Mouse (Mus musculus) limb, embryonic 14.5 days (tissue): ENCODE measurements around the gene Mrpl40. TPM values are rescaled to one million over a fixed set of nuclear protein-coding genes. Genes with fewer than 3 reads are reported as not detected.

Source experiments
- ATAC-seq: fragments of 200-750 bp; cut with Nextera tagmentation; 2 replicates; pipeline ENCODE4 v1.8.0; 2017; ENCODE audit warnings: low read depth, moderate number of reproducible peaks, moderate TSS enrichment; ENCODE audit not compliant: low FRiP score
- DNase-seq: peaks from one replicate; pipeline ENCODE4 v3.0.0-alpha.2; 2015; ENCODE audit warnings: low spot score
- H3K27ac ChIP-seq: fragments of 300-500 bp; sonication (generic); replicated peaks from 2 replicates; pipeline ENCODE4 v1.5.1; 2014; ENCODE audit warnings: low read depth, mild to moderate bottlenecking, low read length, moderate library complexity, mixed read lengths
- H3K27me3 ChIP-seq: fragments of 300-500 bp; sonication (generic); 2 replicates; pipeline ENCODE4 v1.6.1; 2014; ENCODE audit warnings: low read length, mixed read lengths; ENCODE audit not compliant: control insufficient read depth, insufficient read depth
- H3K36me3 ChIP-seq: fragments of 300-500 bp; sonication (generic); 2 replicates; pipeline ENCODE4 v1.6.1; 2014; ENCODE audit warnings: mild to moderate bottlenecking, low read length, moderate library complexity, mixed read lengths; ENCODE audit not compliant: control insufficient read depth, insufficient read depth
- H3K4me1 ChIP-seq: fragments of 300-500 bp; sonication (generic); 2 replicates; pipeline ENCODE4 v1.6.1; 2014; ENCODE audit warnings: antibody characterized with exemption, low read length, mixed read lengths; ENCODE audit not compliant: control insufficient read depth, insufficient read depth
- H3K4me2 ChIP-seq: fragments of 300-500 bp; sonication (generic); replicated peaks from 2 replicates; pipeline ENCODE4 v1.6.1; 2014; ENCODE audit warnings: low read depth, mild to moderate bottlenecking, low read length, moderate library complexity; ENCODE audit not compliant: severe bottlenecking
- H3K4me3 ChIP-seq: fragments of 300-500 bp; sonication (generic); replicated peaks from 2 replicates; pipeline ENCODE4 v1.5.1; 2014; ENCODE audit warnings: low read length
- H3K9ac ChIP-seq: fragments of 300-500 bp; sonication (generic); 2 replicates; pipeline ENCODE4 v1.6.1; 2014; ENCODE audit warnings: mild to moderate bottlenecking, low read depth, low read length, moderate library complexity; ENCODE audit not compliant: severe bottlenecking
- H3K9me3 ChIP-seq: fragments of 300-500 bp; sonication (generic); 2 replicates; pipeline ENCODE4 v1.6.1; 2016; ENCODE audit warnings: low read length; ENCODE audit not compliant: control insufficient read depth
- POLR2A ChIP-seq: fragments of 200-500 bp; IDR thresholded peaks from 2 replicates; pipeline ENCODE4 v1.8.0; 2012; ENCODE audit warnings: inconsistent platforms, mild to moderate bottlenecking, moderate library complexity, borderline replicate concordance; ENCODE audit not compliant: insufficient read depth, insufficient read length; ENCODE audit errors: extremely low read depth
- WGBS: fragments of 180-500 bp; shearing (Covaris S2); extraction: QIAGEN DNeasy Blood & Tissue Kit; methylation state at CpG from one replicate; pipeline ENCODE4 v1.1.7; 2014; 5-methylcytosine and 5-hydroxymethylcytosine counted together
- polyA plus RNA-seq, 2 experiments: library from polyadenylated mRNA; depleted of rRNA in 1 of 2; stranded (reverse) in 1 of 2; unstranded in 1 of 2; fragments of >200 nt; fragmentation: Nextera tagmentation in 1 of 2; extraction: Ambion mirVana in 1 of 2; gene quantifications; 2 replicates each; pipeline versions ENCODE4 v1.2.1 to v1.2.3; 2012 to 2014

Gene Mrpl40
- polyA plus RNA-seq (2012; rRNA removed) (20.9 and 30.4 TPM in 2 replicates), polyA plus RNA-seq (2014; fragmentation: Nextera tagmentation; extraction: Ambion mirVana) (65.6 and 66.1 TPM in 2 replicates)

GRCm38 (mm10) chr16:18876442-18877308, at the start of gene Mrpl40, which contains the start of gene Hira:
TSS of gene Mrpl40 (minus strand) at chr16:18876862.
TSS of gene Hira (plus strand) at chr16:18877037.
- peak; percentile 94 for ATAC-seq

DNA sequence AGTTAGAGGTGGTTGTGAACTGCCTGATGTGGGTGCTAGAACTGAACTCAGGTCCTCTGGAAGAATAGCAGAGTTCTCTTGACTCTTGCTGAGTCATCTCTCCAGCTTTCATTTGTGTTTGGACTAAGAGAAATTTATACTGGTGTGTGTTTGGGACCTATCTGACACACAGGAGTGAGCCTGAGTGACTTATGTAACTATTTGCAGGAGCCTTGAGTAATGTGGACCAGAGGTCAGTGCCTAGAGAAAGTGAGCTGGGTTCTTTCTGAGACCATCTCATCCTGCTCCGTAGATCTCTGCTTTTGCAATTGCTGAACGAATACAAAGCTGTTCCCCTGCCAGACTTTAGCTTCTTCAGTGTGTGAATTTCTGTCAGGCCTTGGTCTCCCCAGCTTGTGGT, 45.1 kb upstream of the Mrpl40 start:
- H3K4me2 ChIP-seq = no peak overlapping the region
- WGBS = 92% methylated on average over 2 of the region's 2 CpGs
- no peak for TF ChIP-seq POLR2A
- no peaks in the 10 kb centered on the region for H3K27me3 ChIP-seq
- peaks cover 87% of the 10 kb centered on the region for H3K36me3 ChIP-seq
- DNase-seq (no peak), ATAC-seq (no peak)
- H3K9ac ChIP-seq = no peak overlapping the region
- no peak overlapping the region for H3K27ac ChIP-seq
- H3K4me1 ChIP-seq = no peaks in the 10 kb centered on the region
- H3K9me3 ChIP-seq = no peaks in the 10 kb centered on the region
- no peak overlapping the region for H3K4me3 ChIP-seq

More at GRCm38 (mm10) chr16:18876442-18877308, at the start of gene Mrpl40, which contains the start of gene Hira:
- peak; percentile 91 for DNase-seq
- Histone ChIP-seq H3K4me3 (peak within 1 kb of the TSS; percentile 87), H3K4me2 (peak within 1 kb of the TSS; percentile 82), H3K36me3 (peaks cover 29% of the 10 kb centered on the region), H3K27me3 (no peaks in the 10 kb centered on the region), H3K27ac (peak within 1 kb of the TSS; percentile 92), H3K9me3 (no peaks in the 10 kb centered on the region), H3K4me1 (no peaks in the 10 kb centered on the region; the same call in 1 of the 2 replicates), H3K9ac (peak within 1 kb of the TSS; percentile 88)
- under 1% methylated on average over 82 of the region's 93 CpGs for WGBS
- peak; percentile 47; the same call in 1 of the 2 replicates for TF ChIP-seq POLR2A

DNA sequence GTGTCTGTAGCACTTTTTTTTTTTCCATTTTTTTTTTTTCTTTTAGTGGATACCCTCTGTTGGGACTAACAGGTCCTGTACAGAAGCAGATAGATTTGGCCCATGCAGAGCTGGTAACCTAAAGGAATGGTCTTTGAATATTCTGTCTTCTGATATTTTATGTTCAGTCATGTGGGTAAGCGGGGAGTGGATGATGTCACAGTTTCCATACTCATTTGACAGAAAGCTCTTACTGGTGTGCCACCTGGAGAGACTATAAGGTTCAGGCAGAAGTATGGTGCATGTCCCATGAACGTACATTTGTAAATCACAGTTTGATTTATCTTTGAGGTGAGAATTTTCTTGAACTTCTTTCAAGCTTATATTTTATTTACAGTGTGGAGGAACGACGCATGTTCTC, 39.4 kb upstream of the Mrpl40 start:
- no peak for ATAC-seq
- DNase-seq = no peak
- peaks cover 67% of the 10 kb centered on the region for H3K36me3 ChIP-seq
- H3K27me3 ChIP-seq = no peaks in the 10 kb centered on the region
- TF ChIP-seq POLR2A = no peak
- H3K4me1 ChIP-seq = no peaks in the 10 kb centered on the region
- no peak overlapping the region for H3K4me2 ChIP-seq
- WGBS = 91% methylated on average over 4 of the region's 4 CpGs
- H3K4me3 ChIP-seq = no peak overlapping the region
- H3K9ac ChIP-seq = no peak overlapping the region
- no peaks in the 10 kb centered on the region for H3K9me3 ChIP-seq
- no peak overlapping the region for H3K27ac ChIP-seq

GRCm38 (mm10) chr16:18905648-18906047, 29.0 kb upstream of the Mrpl40 start:
- no peaks in the 10 kb centered on the region for H3K4me1 ChIP-seq
- no peak overlapping the region for H3K27ac ChIP-seq
- TF ChIP-seq POLR2A = no peak
- H3K36me3 ChIP-seq = peaks cover 43% of the 10 kb centered on the region
- 96% methylated on average over 1 of the region's 1 CpGs for WGBS
- no peak overlapping the region for H3K4me3 ChIP-seq
- no peak overlapping the region for H3K4me2 ChIP-seq
- no peak overlapping the region for H3K9ac ChIP-seq
- H3K9me3 ChIP-seq = no peaks in the 10 kb centered on the region
- DNase-seq (no peak), ATAC-seq (no peak)
- no peaks in the 10 kb centered on the region for H3K27me3 ChIP-seq

DNA sequence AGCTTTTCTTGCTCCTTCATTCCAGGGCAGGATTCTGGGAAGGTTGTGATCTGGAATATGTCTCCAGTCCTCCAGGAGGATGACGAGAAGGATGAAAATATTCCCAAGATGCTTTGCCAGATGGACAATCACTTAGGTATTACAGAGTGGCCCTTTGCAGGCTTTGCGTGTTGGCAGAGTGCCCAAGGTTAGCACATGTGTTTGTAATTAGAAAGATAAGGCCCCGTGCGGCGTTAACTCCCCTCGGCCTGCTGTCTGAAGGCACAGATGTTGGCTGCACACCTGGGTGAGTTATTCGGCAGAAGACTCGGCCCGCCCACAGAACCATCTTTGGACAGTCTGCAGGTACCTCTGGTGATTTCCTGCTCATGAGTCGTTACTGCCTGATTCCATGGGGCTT, 19.8 kb upstream of the Mrpl40 start:
- no peak overlapping the region for H3K4me3 ChIP-seq
- peaks cover 45% of the 10 kb centered on the region for H3K36me3 ChIP-seq
- no peak overlapping the region for H3K4me2 ChIP-seq
- no peak overlapping the region for H3K27ac ChIP-seq
- ATAC-seq = peak; percentile 67; the same call in 1 of the 2 replicates
- DNase-seq = peak; percentile 15
- WGBS = 39% methylated on average over 10 of the region's 10 CpGs
- H3K27me3 ChIP-seq = no peaks in the 10 kb centered on the region
- no peak for TF ChIP-seq POLR2A
- no peaks in the 10 kb centered on the region for H3K9me3 ChIP-seq
- no peak overlapping the region for H3K9ac ChIP-seq
- H3K4me1 ChIP-seq = no peaks in the 10 kb centered on the region
